Mouse (Mus musculus) heart, adult 2 months (tissue): ENCODE data around the gene Atcay.
A peak's percentile ranks its signal among the peaks of the same experiment; 100 is the strongest.

ENCODE experiments used
- CTCF ChIP-seq: fragments of 200-600 bp; IDR thresholded peaks from 2 replicates; pipeline ENCODE4 v1.8.1; 2022; ENCODE audit warnings: antibody characterized with exemption, mild to moderate bottlenecking, moderate library complexity
- POLR2A ChIP-seq: fragments of 200-500 bp; IDR thresholded peaks from 2 replicates; pipeline ENCODE4 v1.6.1; 2011; ENCODE audit warnings: mild to moderate bottlenecking, low read depth, low read length, control low read depth; ENCODE audit not compliant: insufficient read depth

DNA sequence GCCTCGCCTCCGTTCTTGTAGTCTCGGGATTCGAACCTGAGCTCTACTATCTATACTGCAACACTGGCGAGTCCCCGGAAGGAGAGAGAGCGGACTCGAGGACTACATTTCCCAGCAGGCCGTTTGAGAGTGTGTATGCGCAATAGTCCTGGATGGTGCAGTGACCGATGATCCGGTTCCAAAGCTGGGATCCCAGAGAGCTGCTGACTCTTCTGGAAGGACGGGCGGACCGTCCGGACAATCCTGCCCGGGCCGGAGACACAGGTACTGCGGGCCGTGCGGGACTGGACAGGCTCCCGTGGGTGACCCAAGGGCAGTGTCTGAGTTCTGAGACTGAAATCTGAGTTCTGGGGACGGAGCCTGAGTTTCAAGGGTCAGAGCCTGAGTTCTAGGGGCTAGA lies 37.4 kb upstream of the Atcay start:
- TF ChIP-seq CTCF, result 0 out of 2 replicates have a peak, but pooled peaks have one; percentile 4
- peak; percentile 97 for TF ChIP-seq POLR2A
